Mouse (Mus musculus): ENCODE results near the gene Uspl1. TPM values are rescaled to one million over a fixed set of nuclear protein-coding genes. Genes with fewer than 3 reads are reported as not detected.

The Uspl1 gene
- polyA plus RNA-seq, 1 experiment from 2014 or later, result 62.4 TPM

Small RNAs within 50 kb of the gene (microRNA-seq; reads per million reads assigned to microRNA genes)
- gene Gm24105, result not detected

Other genes starting within 250 kb of the Uspl1 start
- gene Gm42791, start 189.2 kb upstream of the Uspl1 start, polyA plus RNA-seq (2015; fragmentation: Nextera tagmentation; extraction: Ambion mirVana), result 0.74 and 4.3 TPM in 2 replicates
- 950 and 1,077 TPM in 2 replicates for gene Hmgb1, start 139 bp downstream of the Uspl1 start, polyA plus RNA-seq (2015; fragmentation: Nextera tagmentation; extraction: Ambion mirVana)
- 9.3 and 14.7 TPM in 2 replicates for gene Alox5ap, start 80.4 kb downstream of the Uspl1 start, polyA plus RNA-seq (2015; fragmentation: Nextera tagmentation; extraction: Ambion mirVana)
- 1.2 and 1.4 TPM in 2 replicates for gene Medag, start 227.4 kb downstream of the Uspl1 start, polyA plus RNA-seq (2015; fragmentation: Nextera tagmentation; extraction: Ambion mirVana)

Measured in neural tube, embryonic 13.5 days (tissue).